Mouse (Mus musculus): Measurements from ENCODE around the gene Tm4sf19. TPM values are rescaled to one million over a fixed set of nuclear protein-coding genes. Genes with fewer than 3 reads are reported as not detected.

Gene Tm4sf19
- polyA plus RNA-seq, 1 experiment from 2014 or later = not detected

- H3K9me3 ChIP-seq (ENCODE audit: control insufficient read depth, low read length) = no peaks in the 10 kb centered on the region
- no peak overlapping the region for H3K4me2 ChIP-seq (replicated peaks; ENCODE audit: low read depth)
- H3K4me3 ChIP-seq (ENCODE audit: low read depth, low read length) = no peak overlapping the region
- no peak overlapping the region for H3K27ac ChIP-seq (replicated peaks)
- no peaks in the 10 kb centered on the region for H3K4me1 ChIP-seq (replicated peaks; ENCODE audit: control insufficient read depth, insufficient read depth)
- WGBS = 66% methylated on average over 2 of the region's 2 CpGs
- DNase-seq (ENCODE audit: low spot score) = no peak
- no peaks in the 10 kb centered on the region for H3K27me3 ChIP-seq (ENCODE audit: control insufficient read depth, insufficient read depth, low read length)
- H3K9ac ChIP-seq (ENCODE audit: low read length) = no peak overlapping the region
- ATAC-seq (ENCODE audit: low FRiP score, low TSS enrichment) = no peak
- H3K36me3 ChIP-seq (ENCODE audit: control insufficient read depth, insufficient read depth, low read length) = peaks cover 13% of the 10 kb centered on the region
- TF ChIP-seq EP300 (optimal IDR thresholded peaks at IDR 0.05) (no peak), CTCF (IDR thresholded peaks at IDR 0.05; ENCODE audit: low read depth) (no peak)
Measured at GRCm38 (mm10) chr16:32384885-32385284, 15.4 kb upstream of the Tm4sf19 start.

- Histone ChIP-seq H3K9ac (ENCODE audit: low read length) (no peak overlapping the region), H3K4me3 (ENCODE audit: low read depth, low read length) (no peak overlapping the region), H3K4me1 (replicated peaks; ENCODE audit: control insufficient read depth, insufficient read depth) (no peaks in the 10 kb centered on the region), H3K27ac (replicated peaks) (no peak overlapping the region), H3K4me2 (replicated peaks; ENCODE audit: low read depth) (no peak overlapping the region), H3K27me3 (ENCODE audit: control insufficient read depth, insufficient read depth, low read length) (no peaks in the 10 kb centered on the region), H3K9me3 (ENCODE audit: control insufficient read depth, low read length) (no peaks in the 10 kb centered on the region), H3K36me3 (ENCODE audit: control insufficient read depth, insufficient read depth, low read length) (peaks cover 10% of the 10 kb centered on the region)
- ATAC-seq (ENCODE audit: low FRiP score, low TSS enrichment) (no peak), DNase-seq (ENCODE audit: low spot score) (no peak)
- TF ChIP-seq CTCF (IDR thresholded peaks at IDR 0.05; ENCODE audit: low read depth) = no peak
- TF ChIP-seq EP300 (optimal IDR thresholded peaks at IDR 0.05) = no peak
- 85% methylated on average over 3 of the region's 3 CpGs for WGBS
Measured at GRCm38 (mm10) chr16:32386826-32387225, 13.5 kb upstream of the Tm4sf19 start.

- Histone ChIP-seq H3K27ac (replicated peaks) (no peak overlapping the region), H3K9ac (ENCODE audit: low read length) (no peak overlapping the region), H3K36me3 (ENCODE audit: control insufficient read depth, insufficient read depth, low read length) (peaks cover 6% of the 10 kb centered on the region; the same call in 1 of the 2 replicates), H3K9me3 (ENCODE audit: control insufficient read depth, low read length) (no peaks in the 10 kb centered on the region), H3K4me3 (ENCODE audit: low read depth, low read length) (no peak overlapping the region), H3K27me3 (ENCODE audit: control insufficient read depth, insufficient read depth, low read length) (no peaks in the 10 kb centered on the region), H3K4me2 (replicated peaks; ENCODE audit: low read depth) (no peak overlapping the region), H3K4me1 (replicated peaks; ENCODE audit: control insufficient read depth, insufficient read depth) (no peaks in the 10 kb centered on the region)
- no peak for ATAC-seq (ENCODE audit: low FRiP score, low TSS enrichment)
- TF ChIP-seq EP300 (optimal IDR thresholded peaks at IDR 0.05) = no peak
- TF ChIP-seq CTCF (IDR thresholded peaks at IDR 0.05; ENCODE audit: low read depth) = no peak
- no peak for DNase-seq (ENCODE audit: low spot score)
Measured at GRCm38 (mm10) chr16:32389049-32389448, 11.3 kb upstream of the Tm4sf19 start.

DNA sequence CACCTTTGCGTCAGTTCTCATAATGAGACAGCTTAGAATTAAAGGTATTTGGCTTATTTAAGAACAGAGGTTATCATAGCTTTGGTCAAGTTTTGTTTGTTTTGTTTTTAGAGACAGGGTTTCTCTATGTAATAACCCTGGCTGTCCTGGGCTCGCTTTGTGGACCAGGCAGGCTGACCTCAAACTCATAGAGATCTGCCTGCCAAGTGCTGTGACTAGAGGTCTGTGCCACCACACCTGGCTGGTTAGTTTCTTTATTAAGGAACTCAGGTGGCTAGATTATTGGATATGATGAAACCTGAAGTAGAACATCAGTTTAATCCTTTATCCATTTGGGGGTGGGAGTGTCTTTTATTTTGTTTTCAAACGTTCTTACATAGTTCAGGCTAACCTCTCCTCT lies 10.5 kb upstream of the Tm4sf19 start:
- H3K36me3 ChIP-seq (ENCODE audit: control insufficient read depth, insufficient read depth, low read length) = peaks cover 6% of the 10 kb centered on the region; the same call in 1 of the 2 replicates
- no peak for DNase-seq (ENCODE audit: low spot score)
- TF ChIP-seq CTCF (IDR thresholded peaks at IDR 0.05; ENCODE audit: low read depth) (no peak), EP300 (optimal IDR thresholded peaks at IDR 0.05) (no peak)
- 72% methylated on average over 3 of the region's 3 CpGs for WGBS
- no peaks in the 10 kb centered on the region for H3K4me1 ChIP-seq (replicated peaks; ENCODE audit: control insufficient read depth, insufficient read depth)
- no peak overlapping the region for H3K4me3 ChIP-seq (ENCODE audit: low read depth, low read length)
- no peak overlapping the region for H3K27ac ChIP-seq (replicated peaks)
- H3K9me3 ChIP-seq (ENCODE audit: control insufficient read depth, low read length) = no peaks in the 10 kb centered on the region
- no peak for ATAC-seq (ENCODE audit: low FRiP score, low TSS enrichment)
- no peak overlapping the region for H3K9ac ChIP-seq (ENCODE audit: low read length)
- H3K4me2 ChIP-seq (replicated peaks; ENCODE audit: low read depth) = no peak overlapping the region
- no peaks in the 10 kb centered on the region for H3K27me3 ChIP-seq (ENCODE audit: control insufficient read depth, insufficient read depth, low read length)

GRCm38 (mm10) chr16:32390882-32391281 lies 9.4 kb upstream of the Tm4sf19 start:
- Histone ChIP-seq H3K27me3 (ENCODE audit: control insufficient read depth, insufficient read depth, low read length) (no peaks in the 10 kb centered on the region), H3K36me3 (ENCODE audit: control insufficient read depth, insufficient read depth, low read length) (peaks cover 6% of the 10 kb centered on the region; the same call in 1 of the 2 replicates), H3K9ac (ENCODE audit: low read length) (no peak overlapping the region), H3K4me2 (replicated peaks; ENCODE audit: low read depth) (no peak overlapping the region), H3K4me1 (replicated peaks; ENCODE audit: control insufficient read depth, insufficient read depth) (no peaks in the 10 kb centered on the region), H3K27ac (replicated peaks) (no peak overlapping the region), H3K4me3 (ENCODE audit: low read depth, low read length) (no peak overlapping the region), H3K9me3 (ENCODE audit: control insufficient read depth, low read length) (no peaks in the 10 kb centered on the region)
- TF ChIP-seq EP300 (optimal IDR thresholded peaks at IDR 0.05) = no peak
- no peak for ATAC-seq (ENCODE audit: low FRiP score, low TSS enrichment)
- WGBS = 83% methylated on average over 3 of the region's 3 CpGs
- no peak for DNase-seq (ENCODE audit: low spot score)

- Histone ChIP-seq H3K27me3 (ENCODE audit: control insufficient read depth, insufficient read depth, low read length) (no peaks in the 10 kb centered on the region), H3K9me3 (ENCODE audit: control insufficient read depth, low read length) (no peaks in the 10 kb centered on the region), H3K4me1 (replicated peaks; ENCODE audit: control insufficient read depth, insufficient read depth) (no peaks in the 10 kb centered on the region), H3K36me3 (ENCODE audit: control insufficient read depth, insufficient read depth, low read length) (peaks cover 4% of the 10 kb centered on the region; the same call in 1 of the 2 replicates), H3K4me2 (replicated peaks; ENCODE audit: low read depth) (no peak overlapping the region), H3K27ac (replicated peaks) (no peak overlapping the region), H3K4me3 (ENCODE audit: low read depth, low read length) (no peak overlapping the region), H3K9ac (ENCODE audit: low read length) (no peak overlapping the region)
- ATAC-seq (ENCODE audit: low FRiP score, low TSS enrichment) (no peak), DNase-seq (ENCODE audit: low spot score) (no peak)
- TF ChIP-seq EP300 (optimal IDR thresholded peaks at IDR 0.05) (no peak), CTCF (IDR thresholded peaks at IDR 0.05; ENCODE audit: low read depth) (no peak)
- 60% methylated on average over 6 of the region's 6 CpGs for WGBS
Measured at GRCm38 (mm10) chr16:32395679-32396540, 4.4 kb upstream of the Tm4sf19 start.

Measured in stomach, postnatal 0 days (tissue).